Mouse (Mus musculus) small intestine, adult 2 months (tissue): ENCODE measurements at regions not wholly inside any gene's neighbourhood (a gene's known extent, or its start where the extent isn't known, plus 50 kb on each side); places are given as distances from the start of the nearest gene placed in this dataset.

Experiments used
- CTCF ChIP-seq: fragments of 200-500 bp; IDR thresholded peaks from 2 replicates; pipeline ENCODE4 v1.5.1; 2012; ENCODE audit warnings: low read depth, mild to moderate bottlenecking, control low read depth, inconsistent platforms, low read length, moderate library complexity, mixed read lengths; ENCODE audit not compliant: insufficient replicate concordance, insufficient read length; ENCODE audit errors: extremely low read depth
- POLR2A ChIP-seq: fragments of 200-500 bp; IDR thresholded peaks from 2 replicates; pipeline ENCODE4 v1.6.1; 2012; ENCODE audit warnings: low read depth, mild to moderate bottlenecking, control low read depth, inconsistent platforms, low read length, moderate library complexity

DNA sequence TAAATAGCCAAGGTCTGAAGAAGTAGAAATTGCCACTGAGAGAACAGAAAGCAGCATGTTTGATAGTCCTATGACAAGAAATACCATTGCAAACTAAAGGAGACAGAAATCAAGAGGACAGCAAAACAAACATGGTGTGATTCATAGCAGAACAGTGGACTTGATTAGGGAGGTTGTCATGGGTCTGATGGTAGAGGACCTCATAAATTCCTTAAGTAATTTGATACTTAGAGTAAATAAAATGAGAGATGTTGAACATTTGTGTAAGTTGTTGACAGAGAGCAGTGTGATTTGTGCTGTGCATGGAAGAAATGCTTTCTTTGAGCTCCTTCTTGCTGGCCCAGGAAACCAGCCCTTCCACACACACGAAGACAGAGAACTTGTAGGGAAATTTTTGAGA, 2090.8 kb downstream of the 9330182O14Rik start:
- TF ChIP-seq CTCF (no peak), POLR2A (no peak)
